Mouse (Mus musculus): Measurements from ENCODE around the gene Gm15013.

GRCm38 (mm10) chrX:139751855-139752254 is 37.6 kb upstream of the Gm15013 start:
- TF ChIP-seq CTCF (IDR thresholded peaks at IDR 0.05; ENCODE audit: control insufficient read depth, insufficient read depth, insufficient replicate concordance, low read depth, low read length) (peak; percentile 37; the same call in 1 of the 2 replicates), POLR2A (IDR thresholded peaks at IDR 0.05; ENCODE audit: control insufficient read depth, low read depth, low read length) (no peak)
